Mouse (Mus musculus) heart, embryonic 14.5 days (tissue): ENCODE data around the gene Pdcl. TPM values are rescaled to one million over a fixed set of nuclear protein-coding genes. Genes with fewer than 3 reads are reported as not detected.

Source experiments
- ATAC-seq: fragments of 200-750 bp; cut with Nextera tagmentation; 2 replicates; pipeline ENCODE4 v1.8.0; 2017; ENCODE audit warnings: low read depth, moderate TSS enrichment; ENCODE audit not compliant: insufficient number of reproducible peaks, insufficient read depth, low FRiP score
- H3K27ac ChIP-seq, 2 experiments: fragments of 200-500 bp in 1 of 2; fragments of 300-500 bp in 1 of 2; sonication (generic) in 1 of 2; replicated peaks in 1 of 2; 2 replicates each; pipeline ENCODE4 v1.5.1; 2012 to 2014; ENCODE audit warnings: low read depth in 2 of 2, low read length in 2 of 2, control low read depth in 1 of 2, mild to moderate bottlenecking in 1 of 2, mixed read lengths in 1 of 2; ENCODE audit not compliant: control insufficient read depth in 1 of 2, insufficient read depth in 1 of 2
- H3K27me3 ChIP-seq: fragments of 300-500 bp; sonication (generic); 2 replicates; pipeline ENCODE4 v1.6.1; 2014; ENCODE audit warnings: mild to moderate bottlenecking, low read length, control low read depth; ENCODE audit not compliant: control insufficient read depth, insufficient read depth
- H3K36me3 ChIP-seq: fragments of 300-500 bp; sonication (generic); 2 replicates; pipeline ENCODE4 v1.6.1; 2014; ENCODE audit warnings: mild to moderate bottlenecking, control low read depth, low read length, mixed read lengths; ENCODE audit not compliant: control insufficient read depth, insufficient read depth
- H3K4me1 ChIP-seq, 2 experiments: fragments of 200-500 bp in 1 of 2; fragments of 300-500 bp in 1 of 2; sonication (generic) in 1 of 2; 2 replicates each; pipeline ENCODE4 v1.6.1; 2012 to 2014; ENCODE audit warnings: low read length in 2 of 2, control low read depth in 1 of 2, mixed read lengths in 1 of 2; ENCODE audit not compliant: control insufficient read depth in 2 of 2, insufficient read depth in 2 of 2
- H3K4me2 ChIP-seq: fragments of 300-500 bp; sonication (generic); 2 replicates; pipeline ENCODE4 v1.6.1; 2014; ENCODE audit warnings: mild to moderate bottlenecking, low read length
- H3K4me3 ChIP-seq, 2 experiments: fragments of 200-500 bp in 1 of 2; fragments of 300-500 bp in 1 of 2; sonication (generic) in 1 of 2; 2 replicates each; pipeline ENCODE4 v1.5.1; 2012 to 2014; ENCODE audit warnings: low read length in 2 of 2, mild to moderate bottlenecking in 2 of 2, control low read depth in 1 of 2, low read depth in 1 of 2, moderate library complexity in 1 of 2; ENCODE audit not compliant: control insufficient read depth in 1 of 2, insufficient read depth in 1 of 2
- H3K9ac ChIP-seq: fragments of 300-500 bp; sonication (generic); 2 replicates; pipeline ENCODE4 v1.6.1; 2014; ENCODE audit warnings: mild to moderate bottlenecking, low read length
- H3K9me3 ChIP-seq: fragments of 300-500 bp; sonication (generic); 2 replicates; pipeline ENCODE4 v1.6.1; 2016; ENCODE audit warnings: low read length, control low read depth; ENCODE audit not compliant: control insufficient read depth
- WGBS: fragments of 180-500 bp; shearing (Covaris S2); extraction: QIAGEN DNeasy Blood & Tissue Kit; methylation state at CpG from one replicate; pipeline ENCODE4 v1.1.7; 2014; 5-methylcytosine and 5-hydroxymethylcytosine counted together
- polyA plus RNA-seq: library from polyadenylated mRNA; unstranded; fragments of >200 nt; fragmentation: Nextera tagmentation; extraction: Ambion mirVana; gene quantifications from 2 replicates; pipeline ENCODE4 v1.2.1, GENCODE M21; 2014

Gene Pdcl
- polyA plus RNA-seq, 1 experiment from 2014 or later = 39.4 TPM

GRCm38 (mm10) chr2:37355571-37355970 is 3.6 kb downstream of the Pdcl start:
- no peak for ATAC-seq
- no peak overlapping the region for H3K9ac ChIP-seq
- H3K9me3 ChIP-seq = no peaks in the 10 kb centered on the region
- H3K36me3 ChIP-seq = peaks cover 63% of the 10 kb centered on the region
- 85% methylated on average over 5 of the region's 5 CpGs for WGBS
- H3K4me2 ChIP-seq = no peak overlapping the region
- peaks cover 4 to 12% of the 10 kb centered on the region in 2 experiments; a peak in 3 of 4 replicates for H3K4me1 ChIP-seq
- H3K4me3 ChIP-seq = no peak overlapping the region
- no peaks in the 10 kb centered on the region for H3K27me3 ChIP-seq
- H3K27ac ChIP-seq = no peak overlapping the region

GRCm38 (mm10) chr2:37351671-37352070 is 7.5 kb downstream of the Pdcl start:
- Histone ChIP-seq H3K36me3 (peaks cover 72% of the 10 kb centered on the region), H3K27me3 (no peaks in the 10 kb centered on the region), H3K27ac (no peak overlapping the region), H3K4me3 (no peak overlapping the region), H3K9ac (no peak overlapping the region), H3K9me3 (no peaks in the 10 kb centered on the region), H3K4me1 (peaks cover 2 to 3% of the 10 kb centered on the region in 2 experiments; a peak in 2 of 4 replicates), H3K4me2 (no peak overlapping the region)
- no peak for ATAC-seq
- WGBS = 86% methylated on average over 7 of the region's 7 CpGs

- no peak for ATAC-seq
- Histone ChIP-seq H3K4me3 (no peak overlapping the region), H3K27ac (no peak overlapping the region), H3K4me2 (no peak overlapping the region), H3K9me3 (no peaks in the 10 kb centered on the region), H3K27me3 (no peaks in the 10 kb centered on the region), H3K36me3 (no peaks in the 10 kb centered on the region), H3K4me1 (no peaks in the 10 kb centered on the region), H3K9ac (no peak overlapping the region)
- WGBS = 46% methylated on average over 10 of the region's 10 CpGs
Measured at GRCm38 (mm10) chr2:37338497-37339187, 20.5 kb downstream of the Pdcl start.

DNA sequence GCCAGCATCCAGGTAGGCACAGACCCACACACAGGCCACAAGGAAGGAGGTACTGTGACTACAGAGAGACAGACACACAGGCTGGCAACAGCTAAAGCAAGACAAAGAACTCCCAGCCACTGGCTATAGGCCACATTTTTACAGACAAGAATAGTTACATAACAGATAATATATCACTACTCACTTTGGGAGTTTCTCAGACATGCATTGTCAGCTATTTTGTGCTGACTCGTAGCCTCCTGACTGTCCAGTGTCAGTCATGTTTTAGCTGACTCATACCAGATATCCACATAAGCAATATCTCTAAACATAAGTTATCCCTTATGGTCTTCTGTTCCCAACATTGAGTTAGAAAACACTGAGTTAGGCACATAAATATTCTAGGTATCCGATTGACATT is 25.8 kb downstream of the Pdcl start:
- H3K4me1 ChIP-seq = no peaks in the 10 kb centered on the region
- no peaks in the 10 kb centered on the region for H3K36me3 ChIP-seq
- no peak overlapping the region for H3K9ac ChIP-seq
- no peak overlapping the region for H3K27ac ChIP-seq
- ATAC-seq = no peak
- H3K27me3 ChIP-seq = no peaks in the 10 kb centered on the region
- no peak overlapping the region for H3K4me3 ChIP-seq
- no peak overlapping the region for H3K4me2 ChIP-seq
- WGBS = 67% methylated on average over 2 of the region's 2 CpGs
- H3K9me3 ChIP-seq = no peaks in the 10 kb centered on the region

DNA sequence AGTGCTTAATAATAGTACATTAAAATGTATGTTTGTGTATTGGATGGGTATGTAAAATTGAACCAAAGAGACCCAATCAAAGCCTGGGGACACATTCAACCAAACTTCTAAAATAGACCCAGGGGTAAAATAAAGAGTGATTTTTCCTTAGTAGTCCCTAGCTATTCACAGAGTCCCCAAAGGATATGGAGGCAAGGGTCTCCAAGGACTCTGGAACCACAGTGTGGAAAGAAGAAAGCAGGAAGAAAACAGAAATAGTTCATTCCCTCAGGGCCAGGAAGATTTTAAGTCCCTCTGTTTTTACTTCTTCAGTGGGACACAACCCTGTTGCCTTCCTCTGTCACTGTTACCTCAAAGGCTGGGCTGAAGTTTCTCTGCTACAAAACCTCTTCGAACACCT is 32.9 kb downstream of the Pdcl start, which contains the start of gene Olfr368:
Gene Olfr368 (plus strand): TSS at position 301 of the 400 bp plus-strand sequence.
- 79% methylated on average over 1 of the region's 1 CpGs for WGBS
- Histone ChIP-seq H3K9me3 (no peaks in the 10 kb centered on the region), H3K27ac (no peak within 1 kb of the TSS), H3K27me3 (no peaks in the 10 kb centered on the region), H3K9ac (no peak within 1 kb of the TSS), H3K4me3 (no peak within 1 kb of the TSS), H3K4me1 (no peaks in the 10 kb centered on the region), H3K36me3 (no peaks in the 10 kb centered on the region), H3K4me2 (no peak within 1 kb of the TSS)
- ATAC-seq = no peak

Other genes with a start within 250 kb of the Pdcl start
- gene Olfr362, start 241.4 kb downstream of the Pdcl start, polyA plus RNA-seq = not detected in 2 replicates
- gene Olfr364-ps1, start 220.0 kb downstream of the Pdcl start, polyA plus RNA-seq = not detected in 2 replicates
- gene Olfr365, start 171.1 kb downstream of the Pdcl start, polyA plus RNA-seq = not detected in 2 replicates
- gene Olfr366, start 147.8 kb downstream of the Pdcl start, polyA plus RNA-seq = not detected in 2 replicates
- not detected in 2 replicates for gene Olfr368, start 32.8 kb downstream of the Pdcl start, polyA plus RNA-seq
- 14.9 and 15.4 TPM in 2 replicates for gene Rc3h2, start 63.6 kb upstream of the Pdcl start, polyA plus RNA-seq
- 5.1 and 5.4 TPM in 2 replicates for gene Zbtb26, start 83.8 kb upstream of the Pdcl start, polyA plus RNA-seq
- 2.5 and 2.9 TPM in 2 replicates for gene Zbtb6, start 83.8 kb upstream of the Pdcl start, polyA plus RNA-seq
- 34.1 and 40.6 TPM in 2 replicates for gene Rabgap1, start 83.9 kb upstream of the Pdcl start, polyA plus RNA-seq
- 1.3 and 1.7 TPM in 2 replicates for gene Gpr21, start 157.0 kb upstream of the Pdcl start, polyA plus RNA-seq